Mouse (Mus musculus): Measurements from ENCODE around the gene Paqr9.

Gene Paqr9

DNA sequence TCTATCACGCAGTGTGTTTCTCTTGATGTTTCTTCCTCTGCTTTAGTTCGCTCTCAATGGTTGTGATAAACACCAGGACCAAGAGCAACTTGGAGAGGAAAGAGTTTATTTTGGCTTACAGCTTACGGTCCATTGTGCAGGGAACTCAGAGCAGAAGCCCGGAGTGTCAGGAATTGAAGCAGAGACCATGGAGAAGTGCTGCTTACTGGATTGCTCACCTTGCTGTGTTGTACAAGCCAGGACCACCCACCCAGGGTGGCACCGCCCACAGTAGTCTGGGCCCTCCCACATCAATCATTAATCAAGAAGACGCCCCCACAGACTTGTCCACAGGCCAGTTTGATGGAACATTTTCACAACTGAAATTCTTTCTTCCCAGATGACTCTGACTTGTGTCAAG is 18.0 kb downstream of the Paqr9 start:
- no peak for DNase-seq (ENCODE audit: low spot score in 2 of 2)

DNA sequence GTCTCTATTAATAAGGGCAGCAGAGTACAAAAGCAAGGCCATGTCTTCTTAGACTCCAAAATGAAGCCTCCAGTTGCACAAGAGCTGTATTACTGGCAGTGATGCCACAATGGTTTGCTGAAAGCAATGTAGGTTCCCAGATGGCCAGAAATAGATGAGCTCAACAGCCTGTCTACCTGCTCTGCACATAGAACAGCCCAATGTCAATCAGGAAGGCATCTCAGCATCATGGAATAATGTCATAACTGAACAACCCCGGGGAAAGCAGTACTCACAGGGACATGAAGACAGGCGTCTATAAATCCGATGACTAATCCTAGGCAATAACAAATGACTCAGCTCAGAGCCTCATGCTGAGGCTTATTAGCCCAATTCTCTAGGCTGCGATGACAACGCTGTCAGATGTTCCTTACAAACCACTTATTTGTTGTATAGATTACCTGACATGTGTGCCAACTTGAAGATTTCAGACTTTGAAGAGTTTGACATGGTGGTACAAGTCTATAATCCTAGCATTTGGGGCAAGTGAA is 19.0 kb downstream of the Paqr9 start:
- DNase-seq (ENCODE audit: low spot score in 2 of 2) = no peak

DNA sequence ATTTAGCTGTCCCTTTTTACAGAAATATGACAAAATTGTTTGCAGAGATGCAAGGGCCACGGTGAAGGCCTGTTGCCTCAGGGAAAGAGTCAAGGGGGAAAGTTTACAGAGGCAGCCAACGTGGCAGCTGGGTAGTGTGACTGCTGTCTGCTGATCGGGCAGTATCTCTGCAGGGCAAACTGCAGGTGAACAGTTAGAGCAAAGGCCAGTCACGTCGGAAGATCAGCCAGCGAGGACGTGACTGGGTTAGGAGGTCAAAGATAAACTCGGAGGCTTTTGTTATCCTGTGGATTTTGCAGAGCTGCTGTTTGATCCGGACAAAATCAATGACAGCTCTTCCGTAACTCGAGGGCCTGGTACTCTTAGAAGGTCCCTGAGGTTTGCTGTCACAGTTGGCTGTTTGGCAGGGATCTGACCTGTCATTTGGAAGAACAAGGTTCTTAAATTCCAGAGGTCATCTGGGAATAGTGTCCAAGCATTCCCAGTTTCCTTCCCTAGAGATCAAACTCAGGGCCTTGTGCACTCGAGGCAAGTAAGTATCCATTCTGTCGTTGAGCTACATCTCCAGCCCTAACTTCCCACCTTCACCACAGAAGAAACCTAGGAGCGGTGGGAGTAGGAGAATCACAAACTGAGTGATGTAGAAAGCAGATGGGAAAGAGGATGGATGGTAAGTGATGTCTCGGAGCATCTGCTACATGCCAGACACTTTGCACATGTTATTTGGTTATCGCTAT is 21.7 kb downstream of the Paqr9 start:
- DNase-seq (ENCODE audit: low spot score in 2 of 2) = no peak

DNA sequence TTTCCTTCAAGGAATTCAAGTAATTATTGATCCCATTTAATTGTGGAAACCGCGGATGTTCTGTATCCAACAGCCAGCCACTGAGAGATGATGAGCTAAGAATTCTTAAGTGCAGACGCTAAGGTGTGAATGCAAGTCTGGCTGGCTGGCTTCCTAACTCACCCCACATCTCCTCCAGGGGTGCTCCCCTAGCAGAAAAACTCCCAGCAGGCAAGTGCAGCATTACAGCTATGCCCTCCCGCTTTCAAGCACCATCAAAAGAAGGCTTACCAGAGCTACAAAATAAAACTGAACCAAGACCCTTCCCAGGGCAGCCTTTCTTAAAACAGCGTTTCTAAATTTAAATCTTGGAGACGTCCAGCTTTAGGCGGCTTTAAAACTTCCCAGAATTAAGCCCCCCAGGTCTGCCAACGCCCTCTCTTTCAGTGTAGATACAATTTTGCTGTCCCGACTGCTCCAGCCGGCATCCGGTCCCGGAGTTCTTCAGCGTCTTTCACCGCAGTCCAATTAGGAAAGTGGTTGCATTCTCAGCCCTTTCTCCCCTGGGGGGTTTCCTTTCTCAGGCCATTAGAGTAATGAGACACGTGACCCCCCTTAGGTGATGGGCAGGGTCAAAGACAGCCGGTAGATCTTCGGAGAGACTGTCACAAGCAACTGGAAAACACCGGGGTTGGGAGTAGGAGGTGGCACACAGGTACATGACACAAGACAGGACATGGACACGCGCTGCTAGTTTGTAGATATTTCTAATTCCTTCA is 22.5 kb downstream of the Paqr9 start:
- DNase-seq (ENCODE audit: low spot score in 2 of 2) = no peak

DNA sequence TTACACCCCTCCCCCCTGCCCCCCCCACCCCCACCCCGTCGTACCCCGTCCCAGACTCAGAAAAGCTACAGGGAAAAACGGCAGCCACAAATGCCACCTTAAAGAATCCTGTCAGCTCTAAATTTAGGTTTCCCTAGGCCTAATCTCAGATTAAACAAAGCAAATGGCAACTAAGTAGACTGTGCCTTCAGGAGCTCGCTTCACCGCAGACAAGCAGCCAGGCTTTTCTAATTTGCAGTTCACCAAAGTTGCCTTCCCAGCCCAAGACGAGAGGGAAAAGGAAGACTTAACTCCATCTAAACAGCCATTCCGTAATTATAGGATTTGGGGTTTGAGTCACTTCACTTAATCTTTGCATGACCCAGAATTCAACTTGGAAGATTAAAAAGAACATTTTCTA is 23.1 kb downstream of the Paqr9 start:
- no peak for DNase-seq (ENCODE audit: low spot score in 2 of 2)

DNA sequence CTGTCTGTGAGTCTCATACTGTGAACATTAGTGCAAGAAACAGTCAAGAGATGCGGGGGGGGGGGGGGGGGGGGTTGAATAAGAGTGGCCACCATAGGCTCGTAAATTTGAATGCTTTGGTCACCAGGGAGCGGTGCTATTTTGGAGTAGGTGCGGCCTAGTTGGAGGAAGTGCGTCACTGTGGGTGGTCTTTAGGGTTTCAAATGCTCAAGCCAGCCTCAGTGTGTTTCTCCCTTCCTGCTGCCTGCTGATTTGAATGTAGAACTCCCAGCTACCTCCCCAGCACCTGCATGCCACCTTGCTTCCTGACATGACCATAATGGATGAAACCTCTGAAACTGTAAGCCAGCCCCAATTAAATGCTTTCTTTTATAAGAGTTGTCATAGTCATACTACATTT is 26.6 kb downstream of the Paqr9 start:
- no peak for DNase-seq (ENCODE audit: low spot score in 2 of 2)

DNA sequence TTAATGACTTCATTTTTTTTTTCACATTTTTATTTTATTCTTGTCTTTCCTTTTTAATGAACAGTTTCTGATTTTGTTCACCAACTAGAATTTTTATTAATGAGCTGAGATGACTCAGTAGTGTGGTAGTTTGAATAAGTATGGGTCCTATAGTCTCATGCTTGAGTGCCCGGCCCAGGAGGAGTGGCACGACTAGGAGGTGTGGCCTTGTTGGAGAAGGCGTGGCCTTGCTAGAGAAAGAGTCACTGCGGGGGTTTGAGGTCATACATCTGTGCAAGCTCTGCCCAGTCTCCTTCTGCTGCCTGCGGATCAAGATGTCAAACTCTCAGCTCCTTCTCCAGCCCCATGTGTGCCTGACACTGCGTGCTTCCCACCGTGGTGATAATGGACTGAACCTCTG is 28.6 kb downstream of the Paqr9 start:
- DNase-seq (ENCODE audit: low spot score in 2 of 2) = no peak

DNA sequence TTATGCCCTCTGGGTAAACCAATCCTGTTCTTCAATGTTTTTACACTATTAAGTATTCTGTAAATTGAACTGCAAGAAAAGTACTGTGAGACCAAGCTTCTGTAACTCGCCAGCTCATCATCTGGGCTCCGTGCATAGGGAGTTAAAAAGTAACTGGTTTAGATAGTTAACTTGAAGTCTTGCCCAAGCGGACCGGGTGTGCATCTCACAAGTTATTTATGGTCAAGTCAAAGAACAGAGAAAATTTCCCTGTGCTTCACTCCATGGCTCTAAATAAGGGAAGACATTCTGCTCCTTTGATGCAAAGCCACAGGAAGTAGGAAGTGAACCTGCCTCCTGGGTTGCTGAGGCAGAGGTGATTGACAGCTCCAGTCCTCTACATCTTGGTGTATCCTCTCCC is 34.8 kb downstream of the Paqr9 start:
- no peak for DNase-seq (ENCODE audit: low spot score in 2 of 2)

DNA sequence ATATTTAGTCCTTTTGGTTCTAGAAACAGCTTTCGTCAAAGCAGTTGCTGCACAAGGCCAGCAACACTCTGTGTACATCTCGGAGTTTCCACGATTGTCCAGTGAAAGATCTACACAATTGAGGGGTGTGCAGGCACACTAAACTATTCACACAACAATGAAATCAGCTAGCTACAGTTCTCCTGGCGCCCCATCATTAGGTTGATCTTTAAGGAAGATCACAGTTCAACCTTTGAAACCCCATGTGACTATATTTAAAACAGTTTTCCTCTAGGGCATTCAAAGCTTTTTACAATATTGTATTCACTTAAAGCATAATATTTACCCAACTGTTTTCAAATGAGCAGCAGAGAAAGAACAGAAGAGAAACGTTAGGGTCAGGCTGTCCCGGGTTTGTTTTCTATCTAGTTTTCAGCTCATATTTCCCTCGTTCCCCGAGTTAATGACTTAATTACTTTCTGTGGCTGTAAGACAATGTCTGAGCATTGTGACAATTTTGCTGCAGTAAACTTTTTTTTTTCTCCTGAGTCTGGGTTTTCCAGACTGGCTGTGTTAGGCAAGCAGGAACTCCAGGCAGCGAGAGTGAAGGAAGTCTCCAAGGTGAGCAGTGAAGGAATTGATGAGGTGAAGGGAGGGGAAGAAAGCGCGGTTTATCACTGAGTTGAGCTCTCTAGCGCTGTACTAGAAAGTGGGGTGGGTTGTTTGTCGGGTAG is 38.2 kb downstream of the Paqr9 start:
- no peak for DNase-seq (ENCODE audit: low spot score in 2 of 2)

DNA sequence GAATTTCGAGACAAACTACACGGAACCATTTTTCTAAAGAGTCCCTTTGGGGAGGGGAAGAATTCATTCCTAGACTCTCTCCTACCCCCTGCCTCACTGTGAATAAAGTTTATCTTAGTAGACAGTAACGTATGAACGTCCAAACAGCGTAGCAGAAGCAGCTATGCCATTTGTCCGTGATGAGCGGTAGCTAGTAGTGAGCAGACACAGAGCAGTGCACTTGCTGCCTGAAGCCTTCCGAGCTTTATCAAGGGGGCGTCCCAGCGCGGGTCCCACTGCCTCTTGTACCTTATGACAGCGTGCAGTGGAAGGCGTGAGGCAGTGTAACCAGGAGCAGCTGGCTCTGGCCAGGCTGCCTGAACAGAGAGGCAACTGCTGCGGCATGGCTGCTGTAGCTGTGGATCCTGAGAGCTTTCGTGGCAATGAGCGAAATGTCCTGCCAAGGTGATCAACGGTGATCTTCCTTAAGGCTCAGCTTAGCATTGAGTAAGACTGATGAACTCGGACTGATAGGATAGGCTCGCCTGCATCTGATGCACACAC is 38.8 kb downstream of the Paqr9 start:
- no peak for DNase-seq (ENCODE audit: low spot score in 2 of 2)

DNA sequence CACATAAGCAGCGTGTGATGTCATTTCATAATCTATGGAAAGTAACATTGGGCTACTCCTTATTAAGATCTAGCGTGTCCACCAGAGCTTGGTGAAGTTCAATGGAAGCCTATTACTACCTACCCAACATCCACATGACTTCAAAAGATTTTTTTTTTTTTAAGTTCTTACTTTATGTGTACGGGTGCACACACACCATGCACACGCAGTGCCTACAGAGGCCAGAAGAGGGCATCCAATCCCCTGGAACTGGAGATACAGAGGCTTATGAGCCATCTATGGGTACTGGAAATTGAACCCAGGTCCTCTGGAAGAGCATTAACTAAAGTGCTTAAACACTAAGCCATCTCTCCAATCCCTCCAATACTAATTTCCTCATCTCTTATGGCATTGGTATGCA is 39.9 kb downstream of the Paqr9 start:
- DNase-seq (ENCODE audit: low spot score in 2 of 2) = no peak

DNA sequence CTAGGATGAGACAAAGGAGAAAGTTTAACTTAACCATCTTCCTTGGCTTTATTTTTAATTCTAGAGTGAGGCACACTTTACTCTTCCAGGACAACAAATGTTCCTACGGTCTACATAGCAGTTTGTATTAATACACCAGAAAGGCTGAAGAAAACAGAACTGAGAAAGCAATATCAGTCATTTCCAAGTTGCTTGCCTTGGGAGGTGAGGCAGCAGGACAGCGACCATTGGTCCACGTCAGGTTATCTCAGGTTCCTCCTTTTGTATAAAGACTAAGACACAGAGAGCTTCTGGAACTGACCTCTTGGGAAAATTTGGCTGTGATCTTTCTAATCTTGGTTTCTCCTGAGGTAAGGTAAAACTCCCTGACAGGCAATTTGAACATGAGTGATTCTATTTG is 43.4 kb downstream of the Paqr9 start:
- DNase-seq (ENCODE audit: low spot score in 2 of 2) = no peak

DNA sequence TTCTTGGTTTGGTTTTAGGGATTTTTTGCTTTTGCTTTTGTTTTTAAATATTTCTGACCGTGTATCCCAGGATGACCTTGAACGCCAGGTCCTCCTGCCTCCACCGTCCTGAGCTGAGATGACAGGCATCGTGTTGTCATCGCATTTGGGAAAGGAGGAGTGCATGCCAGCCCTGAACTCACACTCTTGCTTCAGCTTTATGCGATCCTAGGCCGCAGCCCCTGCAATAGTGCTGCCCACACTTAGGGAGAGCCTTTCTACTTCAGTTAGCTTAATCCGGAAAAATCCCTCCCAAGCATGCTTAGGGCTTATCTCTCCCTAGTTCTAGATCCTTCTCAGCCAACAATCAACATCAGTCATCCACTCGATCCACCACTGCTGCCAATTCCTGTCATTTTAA is 43.9 kb downstream of the Paqr9 start:
- no peak for DNase-seq (ENCODE audit: low spot score in 2 of 2)

DNA sequence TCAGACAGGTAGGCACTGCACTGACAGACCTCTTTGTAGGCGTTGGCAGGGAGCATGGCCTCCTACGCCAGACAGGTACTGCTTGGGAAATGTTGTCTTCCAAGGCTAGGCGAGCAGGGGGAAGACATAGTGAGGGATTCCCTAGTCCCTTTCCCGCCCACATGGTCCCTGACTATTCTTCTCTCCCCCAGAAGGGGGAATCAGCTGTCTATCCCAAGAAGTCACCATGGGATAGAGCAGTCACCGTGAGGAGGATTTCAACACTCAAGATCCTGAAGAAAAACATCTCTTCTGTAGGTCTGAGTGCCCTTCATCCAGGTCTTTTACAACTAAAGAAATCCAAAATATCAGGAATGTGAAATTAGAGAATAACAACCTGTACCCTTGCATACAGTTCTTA is 47.7 kb downstream of the Paqr9 start:
- no peak for DNase-seq (ENCODE audit: low spot score in 2 of 2)

DNA sequence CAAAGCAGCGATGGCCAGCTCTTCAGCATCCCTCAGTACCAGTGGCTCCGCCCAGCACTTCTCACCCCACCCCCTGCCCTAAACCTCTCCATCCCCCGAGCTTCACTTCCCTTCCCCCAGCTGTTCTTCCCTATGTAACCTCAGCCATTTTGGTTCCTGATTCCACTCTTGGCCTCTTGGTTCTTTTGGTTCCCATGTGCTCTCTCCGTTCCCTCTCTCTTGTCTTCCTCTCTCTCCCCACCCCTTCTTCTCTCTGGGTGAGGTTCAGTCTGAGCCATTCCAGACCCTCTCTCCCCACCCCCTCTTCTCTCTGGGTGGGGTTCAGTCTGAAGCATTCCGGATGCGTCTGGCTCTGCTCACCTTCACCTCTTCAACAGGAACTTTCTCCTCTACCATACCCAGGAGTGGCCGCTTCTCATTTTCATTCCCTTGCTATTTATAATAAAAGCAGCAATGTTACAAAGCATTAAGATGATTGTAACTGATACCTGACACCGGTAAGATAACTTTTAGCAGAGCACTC is 52.9 kb downstream of the Paqr9 start:
- DNase-seq (ENCODE audit: low spot score in 2 of 2) = no peak

DNA sequence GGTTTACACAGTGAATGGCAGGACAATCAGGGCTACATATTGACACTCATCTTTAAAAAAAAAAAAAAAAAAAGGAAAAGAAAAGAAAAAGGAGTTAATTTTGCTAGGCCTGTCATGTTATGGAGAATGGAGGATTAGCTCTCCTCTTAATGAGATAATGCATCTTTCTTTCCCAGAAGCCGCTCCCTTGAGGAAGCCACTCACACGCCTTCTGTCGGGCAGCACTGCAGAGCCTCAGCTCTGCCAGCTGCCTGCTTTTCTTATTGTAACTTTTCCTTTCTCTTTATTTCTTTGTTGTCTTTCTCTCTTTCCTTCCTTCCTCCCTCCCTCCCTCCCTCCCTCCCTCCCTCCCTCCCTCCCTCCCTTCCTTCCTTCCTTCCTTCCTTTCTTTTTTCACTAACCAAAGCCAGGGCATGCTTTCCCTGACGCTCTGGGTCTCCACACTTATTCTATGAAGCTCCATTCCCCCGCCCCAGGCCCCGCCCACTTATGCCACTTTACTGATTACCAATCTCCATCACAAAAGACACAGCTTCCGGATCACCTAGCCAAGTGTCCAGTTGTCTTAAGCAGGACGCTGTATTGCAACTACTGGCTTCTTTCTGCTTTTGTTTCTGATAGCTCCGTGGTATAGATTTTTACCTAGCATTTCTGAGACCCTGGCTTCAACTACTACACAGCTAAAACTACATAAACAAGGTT is 54.1 kb downstream of the Paqr9 start:
- DNase-seq (ENCODE audit: low spot score in 2 of 2) = no peak

DNA sequence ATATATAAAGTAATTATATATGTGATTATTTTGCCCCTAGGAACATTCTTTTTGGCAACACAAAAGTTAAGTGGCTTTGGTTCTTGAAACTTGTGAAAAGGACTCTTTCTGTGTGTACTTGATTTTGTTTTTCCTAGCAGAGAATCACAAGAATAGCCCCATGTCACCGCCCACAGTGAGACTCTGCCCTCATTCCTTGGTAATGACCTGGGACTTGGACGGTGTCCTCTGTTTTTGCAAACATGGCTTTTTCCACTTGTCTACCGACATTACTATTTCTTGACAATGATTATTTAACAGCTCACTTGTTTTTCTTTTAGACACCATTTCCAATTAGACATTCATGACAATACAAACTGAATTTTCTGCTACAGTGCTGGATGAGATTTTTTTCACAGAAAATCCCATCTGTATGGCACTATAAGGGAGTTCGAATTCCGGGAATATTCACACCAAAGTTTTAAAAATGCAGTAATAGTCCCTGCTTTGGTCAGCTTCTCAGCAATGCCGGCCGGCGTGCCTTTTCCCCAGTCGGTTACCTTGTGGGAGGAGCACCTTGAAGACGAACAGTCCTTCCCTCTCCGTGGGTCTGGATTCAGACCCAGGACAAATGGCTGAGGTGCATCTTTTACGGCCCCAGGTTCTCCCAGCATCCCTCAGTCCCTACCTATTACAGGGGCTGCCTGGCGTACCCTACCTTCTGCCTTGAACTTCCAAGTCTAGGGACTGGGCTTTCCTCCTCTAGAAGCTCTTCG is 55.6 kb downstream of the Paqr9 start:
- no peak for DNase-seq (ENCODE audit: low spot score in 2 of 2)

DNA sequence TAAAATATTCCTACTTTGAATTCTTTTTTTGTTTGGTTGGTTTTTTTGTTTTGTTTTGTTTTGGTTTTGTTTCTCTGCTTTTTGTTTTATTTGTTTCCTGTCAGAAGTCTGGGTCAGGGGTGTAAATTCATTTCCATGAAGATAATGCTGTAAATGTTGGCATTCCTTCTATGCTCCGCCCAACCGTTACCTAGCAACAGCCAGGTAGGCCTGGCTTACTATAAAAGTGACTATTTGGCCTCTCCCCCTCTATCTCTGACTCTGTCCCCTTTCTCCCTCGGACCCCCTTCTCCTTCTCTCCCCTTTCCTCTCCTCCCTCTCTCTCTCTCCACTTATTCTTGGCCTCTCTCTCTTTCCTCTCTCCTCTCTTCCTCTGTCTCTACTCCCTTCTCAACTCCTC is 56.5 kb downstream of the Paqr9 start:
- DNase-seq (ENCODE audit: low spot score in 2 of 2) = no peak

Data from right cerebral cortex, postnatal 36 days (tissue).